Mouse (Mus musculus): ENCODE results near the gene Ccdc184. TPM values are rescaled to one million over a fixed set of nuclear protein-coding genes. Genes with fewer than 3 reads are reported as not detected.
A peak's percentile ranks its signal among the peaks of the same experiment; 100 is the strongest.

Ccdc184 gene
- total and polyA plus RNA-seq, 3 experiments = 0.52 TPM; not detected in 2

GRCm38 (mm10) chr15:98139763-98140162, 27.2 kb upstream of the Ccdc184 start:
- Histone ChIP-seq H3K79me2 (ENCODE audit: control insufficient read depth, insufficient read depth, low read length, poor library complexity) (peaks cover 2% of the 10 kb centered on the region), H3K27me3 (ENCODE audit: control insufficient read depth in 1 of 2, insufficient read depth in 2 of 2, low read length in 2 of 2) (no peaks in the 10 kb centered on the region), H3K4me3 (ENCODE audit: control insufficient read depth in 1 of 2, insufficient read depth in 1 of 2, low read depth in 2 of 2, low read length in 2 of 2) (no peak overlapping the region), H3K27ac (ENCODE audit: control insufficient read depth, low read depth, low read length) (no peak overlapping the region), H3K9me3 (replicated peaks; ENCODE audit: insufficient read depth, low read length) (no peaks in the 10 kb centered on the region), H3K36me3 (ENCODE audit: control insufficient read depth in 1 of 2, insufficient read depth in 2 of 2, low read length in 2 of 2) (peaks cover 4 to 15% of the 10 kb centered on the region in 2 experiments), H3K9ac (ENCODE audit: control insufficient read depth, low read depth, low read length, poor library complexity, severe bottlenecking) (no peak overlapping the region), H3K4me1 (ENCODE audit: control insufficient read depth in 1 of 2, insufficient read depth in 2 of 2, low read length in 2 of 2) (peaks cover 4 to 6% of the 10 kb centered on the region in 2 experiments; a peak in 2 of 4 replicates)
- peak; percentile 62 for DNase-seq (ENCODE audit: low read depth, low spot score)
- no peak for TF ChIP-seq EP300 (IDR thresholded peaks at IDR 0.05; ENCODE audit: low read depth in 1 of 2, low read length in 2 of 2)
- no peak for TF ChIP-seq USF2 (IDR thresholded peaks at IDR 0.05; ENCODE audit: borderline replicate concordance in 1 of 2, insufficient read depth in 1 of 2, low read depth in 1 of 2, low read length in 2 of 2)
- TF ChIP-seq MAFK (IDR thresholded peaks at IDR 0.05; ENCODE audit: borderline replicate concordance, low read depth, low read length) = no peak
- no peak for TF ChIP-seq RAD21 (IDR thresholded peaks at IDR 0.05; ENCODE audit: low read depth, low read length)
- no peak for TF ChIP-seq POLR2AphosphoS5 (IDR thresholded peaks at IDR 0.05; ENCODE audit: borderline replicate concordance, low read depth, low read length)
- no peak for TF ChIP-seq ETS1 (IDR thresholded peaks at IDR 0.05; ENCODE audit: low read depth, low read length)
- TF ChIP-seq MAZ (IDR thresholded peaks at IDR 0.05; ENCODE audit: low read depth, low read length) = no peak
- TF ChIP-seq ZC3H11A (IDR thresholded peaks at IDR 0.05; ENCODE audit: low read depth, low read length) = no peak
- no peak for TF ChIP-seq UBTF (IDR thresholded peaks at IDR 0.05; ENCODE audit: borderline replicate concordance, insufficient read depth, low read depth, low read length)
- no peak for TF ChIP-seq BHLHE40 (IDR thresholded peaks at IDR 0.05; ENCODE audit: borderline replicate concordance, low read depth, low read length)
- TF ChIP-seq ZKSCAN1 (IDR thresholded peaks at IDR 0.05; ENCODE audit: low read depth, low read length) = no peak
- no peak for TF ChIP-seq TBP (IDR thresholded peaks at IDR 0.05; ENCODE audit: low read depth, low read length)
- TF ChIP-seq HCFC1 (IDR thresholded peaks at IDR 0.05; ENCODE audit: low read depth, low read length) = no peak
- TF ChIP-seq MAX (IDR thresholded peaks at IDR 0.05; ENCODE audit: low read length) = no peak
- TF ChIP-seq ELF1 (IDR thresholded peaks at IDR 0.05; ENCODE audit: low read depth, low read length) = no peak
- TF ChIP-seq MXI1 (IDR thresholded peaks at IDR 0.05; ENCODE audit: low read depth, low read length) = no peak
- TF ChIP-seq JUND (IDR thresholded peaks at IDR 0.05; ENCODE audit: low read depth, low read length) = no peak
- no peak for TF ChIP-seq GATA1 (IDR thresholded peaks at IDR 0.05; ENCODE audit: low read depth, low read length)
- TF ChIP-seq POLR2A (IDR thresholded peaks at IDR 0.05; ENCODE audit: control insufficient read depth in 1 of 2, insufficient read depth in 1 of 2, low read depth in 1 of 2, low read length in 2 of 2, poor library complexity in 1 of 2) = no peak
- TF ChIP-seq MEF2A (IDR thresholded peaks at IDR 0.05; ENCODE audit: extremely low read depth, insufficient replicate concordance, low read depth, low read length, poor library complexity, severe bottlenecking) = no peak

DNA sequence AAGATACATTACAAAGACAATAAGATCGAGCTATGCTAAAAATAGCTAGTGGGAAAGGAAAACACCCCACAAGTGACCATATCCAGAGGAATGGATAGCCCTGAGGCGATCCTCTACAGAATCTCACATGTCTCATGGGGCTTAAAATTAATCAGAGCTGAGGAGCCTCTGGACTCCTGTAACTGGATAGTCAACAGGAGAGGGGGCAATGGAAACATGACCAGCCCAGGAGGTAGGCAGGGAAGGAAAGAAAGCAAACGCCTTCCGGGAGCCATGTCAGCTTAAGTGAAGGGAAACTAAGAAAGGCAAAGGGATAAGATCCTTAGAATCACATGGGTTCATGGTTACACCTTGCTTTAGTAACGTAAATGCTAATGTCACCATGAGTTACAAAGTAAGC, 26.1 kb upstream of the Ccdc184 start:
- Histone ChIP-seq H3K9me3 (replicated peaks; ENCODE audit: insufficient read depth, low read length) (no peaks in the 10 kb centered on the region), H3K4me3 (ENCODE audit: control insufficient read depth in 1 of 2, insufficient read depth in 1 of 2, low read depth in 2 of 2, low read length in 2 of 2) (no peak overlapping the region), H3K9ac (ENCODE audit: control insufficient read depth, low read depth, low read length, poor library complexity, severe bottlenecking) (no peak overlapping the region), H3K4me1 (ENCODE audit: control insufficient read depth in 1 of 2, insufficient read depth in 2 of 2, low read length in 2 of 2) (peaks cover 4 to 9% of the 10 kb centered on the region in 2 experiments; a peak in 2 of 4 replicates), H3K79me2 (ENCODE audit: control insufficient read depth, insufficient read depth, low read length, poor library complexity) (peaks cover 9% of the 10 kb centered on the region), H3K27me3 (ENCODE audit: control insufficient read depth in 1 of 2, insufficient read depth in 2 of 2, low read length in 2 of 2) (no peaks in the 10 kb centered on the region), H3K36me3 (ENCODE audit: control insufficient read depth in 1 of 2, insufficient read depth in 2 of 2, low read length in 2 of 2) (peaks cover 4 to 15% of the 10 kb centered on the region in 2 experiments), H3K27ac (ENCODE audit: control insufficient read depth, low read depth, low read length) (no peak overlapping the region)
- TF ChIP-seq MAZ (IDR thresholded peaks at IDR 0.05; ENCODE audit: low read depth, low read length) = no peak
- no peak for TF ChIP-seq BHLHE40 (IDR thresholded peaks at IDR 0.05; ENCODE audit: borderline replicate concordance, low read depth, low read length)
- TF ChIP-seq SIN3A (IDR thresholded peaks at IDR 0.05; ENCODE audit: low read length) = no peak
- TF ChIP-seq POLR2AphosphoS5 (IDR thresholded peaks at IDR 0.05; ENCODE audit: borderline replicate concordance, low read depth, low read length) = no peak
- no peak for TF ChIP-seq KAT2A (conservative IDR thresholded peaks at IDR 0.05; ENCODE audit: low read depth, low read length)
- no peak for TF ChIP-seq MEF2A (IDR thresholded peaks at IDR 0.05; ENCODE audit: extremely low read depth, insufficient replicate concordance, low read depth, low read length, poor library complexity, severe bottlenecking)
- no peak for TF ChIP-seq RCOR1 (IDR thresholded peaks at IDR 0.05; ENCODE audit: low read depth, low read length)
- TF ChIP-seq ZKSCAN1 (IDR thresholded peaks at IDR 0.05; ENCODE audit: low read depth, low read length) = no peak
- TF ChIP-seq MAFK (IDR thresholded peaks at IDR 0.05; ENCODE audit: borderline replicate concordance, low read depth, low read length) = no peak
- no peak for TF ChIP-seq POLR2AphosphoS2 (IDR thresholded peaks at IDR 0.05; ENCODE audit: low read length)
- TF ChIP-seq MXI1 (IDR thresholded peaks at IDR 0.05; ENCODE audit: low read depth, low read length) = no peak
- TF ChIP-seq GABPA (IDR thresholded peaks at IDR 0.05; ENCODE audit: low read depth, low read length) = no peak
- no peak for TF ChIP-seq SMC3 (IDR thresholded peaks at IDR 0.05; ENCODE audit: low read depth, low read length)
- TF ChIP-seq RAD21 (IDR thresholded peaks at IDR 0.05; ENCODE audit: low read depth, low read length) = no peak
- TF ChIP-seq USF1 (IDR thresholded peaks at IDR 0.05; ENCODE audit: low read depth, low read length) = no peak
- TF ChIP-seq USF2 (IDR thresholded peaks at IDR 0.05; ENCODE audit: borderline replicate concordance in 1 of 2, insufficient read depth in 1 of 2, low read depth in 1 of 2, low read length in 2 of 2) = no peak
- TF ChIP-seq EP300 (IDR thresholded peaks at IDR 0.05; ENCODE audit: low read depth in 1 of 2, low read length in 2 of 2) = no peak
- no peak for DNase-seq (ENCODE audit: low read depth, low spot score)

Data from MEL (cell line).